Mouse (Mus musculus) midbrain, embryonic 16.5 days (tissue): ENCODE results near the gene Msantd1. TPM values are rescaled to one million over a fixed set of nuclear protein-coding genes. Genes with fewer than 3 reads are reported as not detected.
A peak's percentile ranks its signal among the peaks of the same experiment; 100 is the strongest.

Experiments
- ATAC-seq: fragments of 200-750 bp; cut with Nextera tagmentation; 2 replicates; pipeline ENCODE4 v1.8.0; 2017; ENCODE audit warnings: moderate TSS enrichment
- H3K27ac ChIP-seq: fragments of 300-500 bp; sonication (generic); 2 replicates; pipeline ENCODE4 v1.5.1; 2014; ENCODE audit warnings: mild to moderate bottlenecking, low read length, mixed read lengths
- H3K27me3 ChIP-seq: fragments of 300-500 bp; sonication (generic); 2 replicates; pipeline ENCODE4 v1.6.1; 2014; ENCODE audit warnings: low read depth, low read length, mixed read lengths; ENCODE audit not compliant: control insufficient read depth, insufficient read depth
- H3K36me3 ChIP-seq: fragments of 300-500 bp; sonication (generic); 2 replicates; pipeline ENCODE4 v1.6.1; 2014; ENCODE audit warnings: mild to moderate bottlenecking, low read length, moderate library complexity, mixed read lengths; ENCODE audit not compliant: control insufficient read depth, insufficient read depth
- H3K4me1 ChIP-seq: fragments of 300-500 bp; sonication (generic); 2 replicates; pipeline ENCODE4 v1.6.1; 2014; ENCODE audit warnings: mild to moderate bottlenecking, low read length, mixed read lengths; ENCODE audit not compliant: control insufficient read depth, insufficient read depth
- H3K4me2 ChIP-seq: fragments of 300-500 bp; sonication (generic); 2 replicates; pipeline ENCODE4 v1.6.1; 2014; ENCODE audit warnings: mild to moderate bottlenecking, low read length, mixed read lengths
- H3K4me3 ChIP-seq: fragments of 300-500 bp; sonication (generic); 2 replicates; pipeline ENCODE4 v1.5.1; 2014; ENCODE audit warnings: low read depth, mild to moderate bottlenecking, low read length, moderate library complexity, mixed read lengths
- H3K9ac ChIP-seq: fragments of 300-500 bp; sonication (generic); 2 replicates; pipeline ENCODE4 v1.6.1; 2014; ENCODE audit warnings: low read depth, low read length, mixed read lengths
- H3K9me3 ChIP-seq: fragments of 300-500 bp; sonication (generic); replicated peaks from 2 replicates; pipeline ENCODE4 v1.6.1; 2014; ENCODE audit warnings: mild to moderate bottlenecking, low read length, mixed read lengths; ENCODE audit not compliant: control insufficient read depth, poor library complexity, severe bottlenecking
- WGBS: fragments of 180-500 bp; shearing (Covaris S2); extraction: QIAGEN DNeasy Blood & Tissue Kit; methylation state at CpG from one replicate; pipeline ENCODE4 v1.1.7; 2014; 5-methylcytosine and 5-hydroxymethylcytosine counted together
- polyA plus RNA-seq: library from polyadenylated mRNA; unstranded; fragments of >200 nt; fragmentation: Nextera tagmentation; extraction: Ambion mirVana; gene quantifications from 2 replicates; pipeline ENCODE4 v1.2.1, GENCODE M21; 2015

Msantd1 gene
- polyA plus RNA-seq, 1 experiment from 2014 or later: 8.9 TPM

DNA sequence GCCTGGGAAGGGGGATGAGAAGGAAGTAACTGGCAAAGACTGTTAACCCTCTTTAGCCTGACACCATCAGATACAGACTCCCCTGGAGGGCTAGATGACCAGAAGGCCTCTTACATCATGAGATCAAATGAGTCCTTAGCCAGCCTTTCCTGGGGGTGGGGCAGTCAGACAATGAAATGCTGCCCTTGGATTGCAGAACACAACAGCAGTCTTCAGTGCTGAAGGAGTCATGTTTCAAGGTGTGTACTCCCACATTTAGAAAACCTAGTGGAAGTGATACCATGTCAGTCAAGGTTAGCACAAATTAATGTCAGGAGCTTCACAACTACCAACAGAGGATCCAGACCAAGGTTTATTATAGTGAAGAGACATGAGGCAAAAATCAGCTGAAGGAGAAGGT is 5.4 kb upstream of the Msantd1 start:
- ATAC-seq: no peak
- Histone ChIP-seq H3K36me3 (peaks cover 49% of the 10 kb centered on the region), H3K27me3 (no peaks in the 10 kb centered on the region)

DNA sequence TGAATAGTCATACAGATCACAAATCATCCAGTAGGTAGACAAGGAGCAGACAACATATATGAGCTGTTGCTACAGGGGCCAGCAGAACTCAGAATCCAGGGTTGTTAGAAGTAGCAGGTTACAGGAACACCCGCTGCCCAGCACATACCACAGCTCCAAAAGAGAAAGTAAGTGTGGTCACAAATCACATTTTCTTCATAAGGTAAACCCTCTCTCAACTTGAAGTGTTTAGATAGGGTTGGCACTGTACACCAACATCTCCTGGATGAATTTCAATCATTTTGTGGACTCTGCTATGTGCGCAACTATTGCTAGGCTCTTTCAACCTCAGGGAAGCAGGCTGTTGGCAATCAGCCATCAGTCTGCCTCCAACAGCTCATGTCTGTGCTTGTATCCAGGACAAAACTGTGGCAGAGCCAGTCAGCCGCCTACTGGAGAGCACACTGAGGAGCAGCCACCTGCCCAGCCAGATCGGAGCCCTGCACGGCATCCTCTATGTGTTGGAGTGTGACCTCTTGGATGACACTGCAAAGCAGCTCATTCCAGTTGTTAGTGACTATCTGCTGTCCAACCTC is 4.9 kb upstream of the Msantd1 start:
- Histone ChIP-seq H3K4me2 (no peak overlapping the region), H3K4me3 (no peak overlapping the region), H3K27ac (no peak overlapping the region), H3K4me1 (no peaks in the 10 kb centered on the region), H3K9ac (no peak overlapping the region), H3K27me3 (no peaks in the 10 kb centered on the region), H3K9me3 (no peaks in the 10 kb centered on the region), H3K36me3 (peaks cover 52% of the 10 kb centered on the region)
- 71% methylated on average over 5 of the region's 5 CpGs for WGBS
- ATAC-seq: no peak

More for the DNA sequence above, 5.4 kb upstream of the Msantd1 start:
- H3K4me1 ChIP-seq: no peaks in the 10 kb centered on the region
- no peaks in the 10 kb centered on the region for H3K9me3 ChIP-seq
- no peak overlapping the region for H3K9ac ChIP-seq
- no peak overlapping the region for H3K4me3 ChIP-seq
- no peak overlapping the region for H3K4me2 ChIP-seq
- no peak overlapping the region for H3K27ac ChIP-seq

DNA sequence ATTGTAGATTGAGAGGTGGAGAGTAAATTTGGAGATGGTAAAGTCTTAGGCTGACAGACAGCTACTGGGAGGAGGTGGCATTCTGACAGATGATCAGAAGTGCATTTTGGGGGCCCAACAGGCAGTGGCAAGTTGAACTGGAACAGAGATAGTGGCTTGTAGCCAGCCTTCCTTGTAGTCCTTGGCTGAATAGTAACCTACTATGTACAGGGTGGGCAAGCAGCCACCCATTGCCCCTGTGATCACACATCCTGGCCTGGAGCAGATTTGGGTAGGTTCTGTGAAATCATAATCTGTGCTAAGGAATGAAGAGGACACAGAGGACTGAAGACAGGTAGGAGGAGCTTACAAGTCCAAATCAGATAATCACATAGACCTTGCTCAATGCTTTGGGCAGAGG is 3.4 kb upstream of the Msantd1 start:
- no peak for ATAC-seq
- Histone ChIP-seq H3K36me3 (peaks cover 51% of the 10 kb centered on the region), H3K4me3 (no peak overlapping the region)

DNA sequence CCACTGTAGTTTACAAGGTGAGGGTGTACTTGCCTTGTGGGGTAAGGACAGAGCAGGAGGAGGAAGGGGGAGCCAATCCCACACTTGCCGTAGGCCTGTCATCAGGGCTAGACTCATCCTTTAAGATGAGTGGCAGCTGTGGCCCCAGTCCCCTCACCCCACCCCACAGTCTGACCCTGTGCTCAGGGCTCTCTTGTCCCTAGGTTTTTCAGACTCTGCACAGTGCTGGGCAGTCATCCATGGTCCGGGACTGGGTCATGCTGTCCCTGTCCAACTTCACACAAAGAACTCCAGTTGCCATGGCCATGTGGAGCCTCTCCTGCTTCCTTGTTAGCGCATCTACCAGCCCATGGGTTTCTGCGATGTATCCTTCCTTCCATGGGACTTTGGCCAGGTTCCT is 582 bp upstream of the Msantd1 start:
- no peak overlapping the region for H3K4me3 ChIP-seq
- no peaks in the 10 kb centered on the region for H3K4me1 ChIP-seq
- H3K4me2 ChIP-seq: no peak overlapping the region
- ATAC-seq: no peak
- no peaks in the 10 kb centered on the region for H3K9me3 ChIP-seq
- no peak overlapping the region for H3K27ac ChIP-seq
- H3K36me3 ChIP-seq: peaks cover 41% of the 10 kb centered on the region
- no peaks in the 10 kb centered on the region for H3K27me3 ChIP-seq
- no peak overlapping the region for H3K9ac ChIP-seq
- WGBS: 91% methylated on average over 4 of the region's 4 CpGs

More for the DNA sequence above, 3.4 kb upstream of the Msantd1 start:
- no peak overlapping the region for H3K27ac ChIP-seq
- no peak overlapping the region for H3K4me2 ChIP-seq
- no peaks in the 10 kb centered on the region for H3K4me1 ChIP-seq
- no peaks in the 10 kb centered on the region for H3K27me3 ChIP-seq
- H3K9me3 ChIP-seq: no peaks in the 10 kb centered on the region
- H3K9ac ChIP-seq: no peak overlapping the region

DNA sequence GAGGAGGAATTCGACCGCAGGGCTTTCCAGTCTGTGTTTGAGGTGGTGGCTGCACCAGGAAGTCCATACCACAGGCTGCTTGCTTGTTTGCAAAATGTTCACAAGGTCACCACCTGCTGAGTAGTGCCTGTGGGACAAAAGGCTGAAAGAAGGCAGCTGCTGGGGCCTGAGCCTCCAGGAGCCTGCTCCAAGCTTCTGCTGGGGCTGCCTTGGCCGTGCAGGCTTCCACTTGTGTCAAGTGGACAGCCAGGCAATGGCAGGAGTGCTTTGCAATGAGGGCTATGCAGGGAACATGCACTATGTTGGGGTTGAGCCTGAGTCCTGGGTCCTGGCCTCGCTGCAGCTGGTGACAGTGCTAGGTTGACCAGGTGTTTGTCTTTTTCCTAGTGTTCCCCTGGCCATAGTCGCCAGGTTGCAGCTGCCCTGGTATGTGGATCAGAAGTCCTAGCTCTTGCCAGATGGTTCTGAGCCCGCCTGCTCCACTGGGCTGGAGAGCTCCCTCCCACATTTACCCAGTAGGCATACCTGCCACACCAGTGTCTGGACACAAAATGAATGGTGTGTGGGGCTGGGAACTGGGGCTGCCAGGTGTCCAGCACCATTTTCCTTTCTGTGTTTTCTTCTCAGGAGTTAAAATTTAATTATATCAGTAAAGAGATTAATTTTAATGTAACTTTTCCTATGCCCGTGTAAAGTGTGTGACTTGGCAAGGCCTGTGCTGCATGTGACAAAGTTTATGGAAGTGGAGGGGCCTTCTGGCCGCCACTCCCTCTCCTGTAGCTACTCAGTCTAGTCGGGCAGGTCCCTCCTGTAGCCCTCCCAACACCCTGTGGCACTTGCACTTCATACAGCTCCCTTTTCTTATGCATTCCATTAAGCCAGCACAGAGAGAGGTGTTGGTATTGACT is 1.2 kb downstream of the Msantd1 start:
- Histone ChIP-seq H3K9me3 (no peaks in the 10 kb centered on the region), H3K36me3 (peaks cover 41% of the 10 kb centered on the region), H3K27ac (no peak overlapping the region), H3K27me3 (no peaks in the 10 kb centered on the region), H3K4me1 (no peaks in the 10 kb centered on the region), H3K9ac (no peak overlapping the region), H3K4me3 (no peak overlapping the region), H3K4me2 (no peak overlapping the region)
- 78% methylated on average over 9 of the region's 9 CpGs for WGBS
- ATAC-seq: no peak

DNA sequence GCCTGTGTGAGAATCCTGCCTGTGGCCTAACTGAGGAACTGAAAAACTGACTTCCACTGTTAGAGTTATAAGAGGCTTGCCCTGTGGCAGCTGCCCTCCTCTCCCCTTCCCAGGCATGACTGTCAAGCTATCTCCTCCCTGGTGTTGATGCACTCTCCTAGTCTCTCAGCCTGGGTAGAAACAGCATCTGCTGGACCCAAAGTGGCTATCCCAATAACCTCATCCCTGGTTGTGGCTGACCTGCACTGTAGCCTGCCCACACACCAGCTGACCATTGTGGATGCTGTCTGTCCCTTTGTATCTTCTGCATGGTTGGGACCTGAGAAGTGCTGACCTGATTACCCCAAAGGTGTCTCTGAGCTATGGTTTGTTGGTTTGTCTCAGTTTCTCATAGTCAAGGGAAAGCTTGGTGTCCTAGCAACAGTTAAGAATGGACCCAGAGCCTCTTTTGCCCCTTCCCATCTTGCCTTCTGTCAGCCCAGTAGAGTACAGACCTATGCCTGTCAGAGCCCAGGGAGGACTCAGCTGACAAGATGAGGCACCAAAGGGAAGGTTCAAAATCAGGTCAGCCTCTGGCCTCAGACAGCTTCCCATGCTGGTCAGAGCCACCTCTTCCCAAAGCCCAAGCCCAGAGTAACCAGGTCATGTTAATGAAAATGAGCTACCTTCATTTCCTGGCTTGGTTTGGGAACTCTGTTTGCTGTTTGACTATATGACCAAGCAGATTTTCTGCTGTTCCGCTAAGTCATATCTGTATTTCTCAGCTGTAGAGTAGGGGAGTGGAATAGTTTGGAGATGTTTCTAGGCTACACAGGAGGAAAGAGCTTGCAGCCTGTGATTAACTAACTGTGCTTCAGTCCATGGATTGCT is 2.1 kb downstream of the Msantd1 start:
- Histone ChIP-seq H3K4me1 (no peaks in the 10 kb centered on the region), H3K4me3 (no peak overlapping the region), H3K36me3 (peaks cover 32% of the 10 kb centered on the region), H3K9ac (no peak overlapping the region), H3K4me2 (no peak overlapping the region), H3K9me3 (no peaks in the 10 kb centered on the region), H3K27ac (no peak overlapping the region), H3K27me3 (no peaks in the 10 kb centered on the region)
- WGBS: 97% methylated on average over 1 of the region's 1 CpGs
- ATAC-seq: no peak

DNA sequence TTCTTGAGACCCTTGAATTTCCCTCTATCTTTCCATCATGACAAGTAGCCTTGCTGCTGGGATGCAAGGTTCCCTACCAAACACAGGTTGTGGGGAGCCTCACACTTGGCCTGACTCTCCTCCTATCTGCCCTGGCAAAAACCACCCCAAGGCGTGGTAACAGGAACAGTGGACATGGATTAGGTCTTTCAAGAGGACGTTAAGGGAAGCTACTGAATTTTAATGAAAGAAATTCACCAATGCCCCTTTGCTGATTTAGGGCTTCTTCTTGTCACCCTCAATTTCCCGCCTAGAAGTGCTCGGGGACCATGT is 2.6 kb downstream of the Msantd1 start:
- peaks cover 28% of the 10 kb centered on the region for H3K36me3 ChIP-seq
- H3K4me2 ChIP-seq: no peak overlapping the region
- H3K4me3 ChIP-seq: no peak overlapping the region
- H3K9me3 ChIP-seq: no peaks in the 10 kb centered on the region
- WGBS: 78% methylated on average over 4 of the region's 4 CpGs
- no peak overlapping the region for H3K9ac ChIP-seq
- ATAC-seq: no peak
- H3K4me1 ChIP-seq: no peaks in the 10 kb centered on the region
- no peaks in the 10 kb centered on the region for H3K27me3 ChIP-seq
- H3K27ac ChIP-seq: no peak overlapping the region

DNA sequence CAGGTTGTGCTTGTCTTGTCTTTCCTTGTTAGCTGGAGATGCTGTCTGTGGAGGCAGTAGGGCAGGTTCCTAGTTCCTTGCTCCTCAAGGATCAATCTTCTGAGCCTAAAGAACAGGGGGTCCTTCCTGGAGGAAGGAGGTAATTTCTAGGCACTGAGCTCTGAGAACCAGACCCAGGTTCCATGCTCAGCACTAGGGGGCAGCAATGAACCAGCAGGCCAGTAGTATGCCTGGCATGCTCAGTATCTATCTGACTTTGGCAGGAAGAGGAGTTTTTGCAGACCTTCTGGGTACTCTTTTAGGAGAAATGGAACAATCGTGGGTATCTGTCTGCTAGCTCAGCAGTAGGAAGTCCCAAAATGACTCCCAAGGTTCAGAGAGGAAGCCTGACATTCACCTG is 8.0 kb downstream of the Msantd1 start:
- no peaks in the 10 kb centered on the region for H3K9me3 ChIP-seq
- H3K4me3 ChIP-seq: no peak overlapping the region
- WGBS: 11% methylated on average over 1 of the region's 1 CpGs
- peak; percentile 74 for ATAC-seq
- no peak overlapping the region for H3K4me2 ChIP-seq
- H3K27ac ChIP-seq: no peak overlapping the region
- 0 out of 2 replicates have a peak, but pooled peaks cover 2% of the 10 kb centered on the region for H3K36me3 ChIP-seq
- no peak overlapping the region for H3K9ac ChIP-seq
- no peaks in the 10 kb centered on the region for H3K27me3 ChIP-seq
- H3K4me1 ChIP-seq: peaks cover 11% of the 10 kb centered on the region

DNA sequence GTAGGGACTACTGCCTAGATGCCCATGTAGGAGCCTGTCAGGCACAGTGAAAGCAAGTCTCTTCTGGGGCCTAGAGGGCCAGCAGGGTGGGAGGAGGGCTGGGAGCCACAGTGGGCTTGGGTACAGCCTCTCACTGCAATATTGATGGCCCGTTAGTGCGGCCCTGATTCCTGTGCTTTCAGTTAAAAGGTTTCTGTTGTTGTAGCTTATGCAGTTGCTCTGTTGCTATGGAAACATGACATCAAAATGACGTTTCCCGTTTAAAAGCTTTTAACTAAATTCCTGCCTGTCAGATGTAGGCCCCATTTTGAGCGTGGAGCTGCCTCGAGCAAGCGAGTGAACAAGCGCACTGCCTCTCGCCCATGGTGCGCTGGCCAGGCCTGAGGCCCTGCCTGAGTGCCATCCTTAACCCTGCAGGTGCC is 9.4 kb downstream of the Msantd1 start:
- Histone ChIP-seq H3K27ac (peak overlapping the region; percentile 74), H3K4me2 (no peak overlapping the region), H3K9me3 (no peaks in the 10 kb centered on the region), H3K27me3 (no peaks in the 10 kb centered on the region), H3K4me1 (peaks cover 11% of the 10 kb centered on the region), H3K9ac (peak overlapping the region; percentile 11; the same call in 1 of the 2 replicates), H3K36me3 (no peaks in the 10 kb centered on the region), H3K4me3 (no peak overlapping the region)
- peak; percentile 54 for ATAC-seq
- 39% methylated on average over 10 of the region's 10 CpGs for WGBS
